In the genomic region with DNA sequence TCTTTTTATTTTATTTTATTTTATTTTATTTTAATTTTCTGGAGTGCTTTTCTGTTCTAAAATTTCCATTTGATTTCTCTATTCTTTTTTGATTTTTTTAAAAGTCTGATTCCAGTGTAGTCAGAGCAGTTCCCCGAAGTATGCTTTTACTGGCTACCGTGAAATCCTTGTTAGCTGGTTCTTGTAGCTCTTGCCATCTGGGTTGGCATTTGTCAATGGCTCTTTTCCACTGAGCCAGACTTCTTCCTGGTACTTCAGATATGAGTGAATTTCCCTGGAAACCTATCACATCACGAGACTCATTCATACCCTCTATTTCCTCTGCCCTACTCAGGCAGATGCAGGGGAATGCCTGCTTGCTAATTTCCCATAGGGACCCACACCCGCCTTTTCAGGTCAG, we compare ENCODE assay signal across 15 mouse cellular contexts.
"Had no signal": no experiment of that assay in that cellular context is flagged by ENCODE, and none has a peak within 500 bp of the region (broad histone marks: within the 10 kb centered on the region; RNA-seq: fewer than 3 reads in every experiment).

No protein-coding gene starts in this region.

- DNase-seq: kidney, postnatal 14 days; layer of hippocampus, postnatal 36 days; left cerebral cortex, postnatal 4 days; lung, adult 18-20 months; right cerebral cortex, adult 18-20 months; right cerebral cortex, postnatal 4 days; spleen, adult 18-20 months; thymus, adult 2 months; thymus, postnatal 25 days had no signal

- H3K36me3 ChIP-seq: kidney, embryonic 15.5 days; limb, embryonic 13.5 days; midbrain, embryonic 12.5 days; neural tube, embryonic 15.5 days had no signal

- H3K9me3 ChIP-seq: kidney, embryonic 15.5 days; limb, embryonic 13.5 days; midbrain, embryonic 12.5 days; neural tube, embryonic 15.5 days had no signal

- H3K27me3 ChIP-seq: kidney, embryonic 15.5 days; limb, embryonic 13.5 days; midbrain, embryonic 12.5 days; neural tube, embryonic 15.5 days had no signal

- H3K4me1 ChIP-seq: kidney, embryonic 15.5 days; limb, embryonic 13.5 days; midbrain, embryonic 12.5 days; neural tube, embryonic 15.5 days had no signal

- H3K27ac ChIP-seq: kidney, embryonic 15.5 days; limb, embryonic 13.5 days; liver, embryonic 14.5 days; midbrain, embryonic 12.5 days; neural tube, embryonic 15.5 days had no signal

- H3K4me3 ChIP-seq: kidney, embryonic 15.5 days; limb, embryonic 13.5 days; midbrain, embryonic 12.5 days; myocyte; neural tube, embryonic 15.5 days had no signal

- H3K9ac ChIP-seq: kidney, embryonic 15.5 days; limb, embryonic 13.5 days; liver, embryonic 14.5 days; midbrain, embryonic 12.5 days; neural tube, embryonic 15.5 days had no signal

- H3K4me2 ChIP-seq: kidney, embryonic 15.5 days; limb, embryonic 13.5 days; midbrain, embryonic 12.5 days; neural tube, embryonic 15.5 days had no signal
